Mouse (Mus musculus) CH12.LX (cell line): ENCODE data around the gene Mical3.

Experiments
- BHLHE40 ChIP-seq: IDR thresholded peaks from 2 replicates; pipeline ENCODE4 v1.6.1; 2011; ENCODE audit warnings: mild to moderate bottlenecking, low read depth, low read length, improper control_type of control experiment
- CTCF ChIP-seq, 2 experiments: IDR thresholded peaks in 1 of 2; conservative IDR thresholded peaks in 1 of 2; 2 replicates each; pipeline ENCODE4 v1.5.1; 2011 to 2012; ENCODE audit warnings: low read depth in 2 of 2, low read length in 2 of 2, improper control_type of control experiment in 1 of 2, inconsistent platforms in 1 of 2, mild to moderate bottlenecking in 1 of 2, moderate library complexity in 1 of 2
- E2F4 ChIP-seq: IDR thresholded peaks from 2 replicates; pipeline ENCODE4 v1.6.1; 2011; ENCODE audit warnings: low read depth, low read length, improper control_type of control experiment; ENCODE audit not compliant: insufficient replicate concordance
- EP300 ChIP-seq: IDR thresholded peaks from 2 replicates; pipeline ENCODE4 v1.6.1; 2011; ENCODE audit warnings: low read length, improper control_type of control experiment
- MAFK ChIP-seq: IDR thresholded peaks from 2 replicates; pipeline ENCODE4 v1.6.1; 2011; ENCODE audit warnings: low read length, improper control_type of control experiment; ENCODE audit not compliant: insufficient replicate concordance
- MAX ChIP-seq: IDR thresholded peaks from 2 replicates; pipeline ENCODE4 v1.6.1; 2011; ENCODE audit warnings: low read length, improper control_type of control experiment
- PAX5 ChIP-seq: IDR thresholded peaks from 2 replicates; pipeline ENCODE4 v1.6.1; 2012; ENCODE audit warnings: low read length, inconsistent platforms, mixed read lengths
- POLR2A ChIP-seq: IDR thresholded peaks from 2 replicates; pipeline ENCODE4 v1.6.1; 2011; ENCODE audit warnings: low read depth, mild to moderate bottlenecking, improper control_type of control experiment, low read length
- POLR2AphosphoS2 ChIP-seq: IDR thresholded peaks from 2 replicates; pipeline ENCODE4 v1.6.1; 2011; ENCODE audit warnings: low read depth, low read length, improper control_type of control experiment
- USF1 ChIP-seq: IDR thresholded peaks from 2 replicates; pipeline ENCODE4 v1.6.1; 2014; ENCODE audit warnings: low read depth, mild to moderate bottlenecking, inconsistent platforms, low read length, improper control_type of control experiment
- ZC3H11A ChIP-seq: IDR thresholded peaks from 2 replicates; pipeline ENCODE4 v1.6.1; 2012; ENCODE audit warnings: low read depth, mild to moderate bottlenecking, inconsistent platforms, low read length, improper control_type of control experiment
- ZKSCAN1 ChIP-seq: IDR thresholded peaks from 2 replicates; pipeline ENCODE4 v1.6.1; 2012; ENCODE audit warnings: low read depth, inconsistent platforms, low read length, improper control_type of control experiment, borderline replicate concordance

DNA sequence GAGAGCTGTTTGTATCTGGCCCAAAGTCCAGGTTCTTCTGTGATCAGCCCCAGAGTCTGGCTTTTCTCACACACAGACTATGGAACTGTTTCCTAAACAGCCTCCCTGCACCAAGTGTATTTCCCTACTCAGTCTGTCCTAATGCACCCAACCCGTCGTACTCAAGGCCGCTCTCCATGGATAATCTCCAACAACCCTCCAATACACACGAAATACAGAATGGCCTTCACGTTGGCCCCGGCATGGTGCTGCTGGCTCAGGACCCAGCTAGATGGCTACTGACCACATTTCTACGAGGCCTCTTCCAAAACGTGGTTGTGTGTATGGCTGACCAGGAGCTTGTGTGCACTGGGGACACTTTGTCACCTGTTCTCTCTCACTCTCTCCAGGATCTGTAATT, 102.3 kb downstream of the Mical3 start:
- TF ChIP-seq CTCF (conservative IDR thresholded peaks at IDR 0.05 in 1 of 2, IDR thresholded peaks at IDR 0.05 in 1 of 2; ENCODE audit: low read depth in 2 of 2, low read length in 2 of 2) (no peak), POLR2A (no peak), ZC3H11A (no peak), PAX5 (no peak), MAX (no peak), ZKSCAN1 (no peak), POLR2AphosphoS2 (no peak), BHLHE40 (no peak), EP300 (no peak), E2F4 (no peak), MAFK (no peak), USF1 (no peak)
